Mouse (Mus musculus) neural tube, embryonic 14.5 days (tissue): ENCODE data around the gene Mdh1. TPM values are rescaled to one million over a fixed set of nuclear protein-coding genes. Genes with fewer than 3 reads are reported as not detected.
A peak's percentile ranks its signal among the peaks of the same experiment; 100 is the strongest.

Source experiments
- ATAC-seq: fragments of 200-750 bp; cut with Nextera tagmentation; 2 replicates; pipeline ENCODE4 v1.8.0; 2017; ENCODE audit warnings: low read depth, mild to moderate bottlenecking, moderate TSS enrichment, moderate library complexity
- H3K27ac ChIP-seq: fragments of 300-500 bp; sonication (generic); 2 replicates; pipeline ENCODE4 v1.5.1; 2014; ENCODE audit warnings: low read depth, mild to moderate bottlenecking, control low read depth, low read length, moderate library complexity, mixed read lengths
- H3K27me3 ChIP-seq: fragments of 300-500 bp; sonication (generic); 2 replicates; pipeline ENCODE4 v1.6.1; 2014; ENCODE audit warnings: low read length; ENCODE audit not compliant: control insufficient read depth, insufficient read depth
- H3K36me3 ChIP-seq: fragments of 300-500 bp; sonication (generic); 2 replicates; pipeline ENCODE4 v1.6.1; 2014; ENCODE audit warnings: low read length, mixed read lengths; ENCODE audit not compliant: control insufficient read depth, insufficient read depth
- H3K4me1 ChIP-seq: fragments of 300-500 bp; sonication (generic); 2 replicates; pipeline ENCODE4 v1.6.1; 2014; ENCODE audit warnings: low read length; ENCODE audit not compliant: control insufficient read depth, insufficient read depth
- H3K4me2 ChIP-seq: fragments of 300-500 bp; sonication (generic); 2 replicates; pipeline ENCODE4 v1.6.1; 2014; ENCODE audit warnings: mild to moderate bottlenecking, low read depth, low read length, control low read depth
- H3K4me3 ChIP-seq: fragments of 300-500 bp; sonication (generic); 2 replicates; pipeline ENCODE4 v1.5.1; 2014; ENCODE audit warnings: low read depth, low read length, control low read depth, mixed read lengths
- H3K9ac ChIP-seq: fragments of 300-500 bp; sonication (generic); replicated peaks from 2 replicates; pipeline ENCODE4 v1.6.1; 2014; ENCODE audit warnings: low read depth, mild to moderate bottlenecking, control low read depth, low read length, mixed read lengths
- H3K9me3 ChIP-seq: fragments of 300-500 bp; sonication (generic); 2 replicates; pipeline ENCODE4 v1.6.1; 2016; ENCODE audit warnings: low read length; ENCODE audit not compliant: control insufficient read depth
- WGBS: fragments of 180-500 bp; shearing (Covaris S2); extraction: QIAGEN DNeasy Blood & Tissue Kit; methylation state at CpG from one replicate; pipeline ENCODE4 v1.1.7; 2014; 5-methylcytosine and 5-hydroxymethylcytosine counted together
- polyA plus RNA-seq: library from polyadenylated mRNA; unstranded; fragments of >200 nt; fragmentation: Nextera tagmentation; extraction: Ambion mirVana; gene quantifications from 2 replicates; pipeline ENCODE4 v1.2.1, GENCODE M21; 2014

Mdh1 gene
- polyA plus RNA-seq, 1 experiment from 2014 or later = 656 TPM

- H3K4me2 ChIP-seq = no peak overlapping the region
- H3K27me3 ChIP-seq = no peaks in the 10 kb centered on the region
- ATAC-seq = no peak
- H3K9ac ChIP-seq = no peak overlapping the region
- peaks cover 22% of the 10 kb centered on the region for H3K4me1 ChIP-seq
- H3K36me3 ChIP-seq = peaks cover 9% of the 10 kb centered on the region
- H3K27ac ChIP-seq = no peak overlapping the region
- 97% methylated on average over 1 of the region's 1 CpGs for WGBS
- no peak overlapping the region for H3K4me3 ChIP-seq
- H3K9me3 ChIP-seq = no peaks in the 10 kb centered on the region
Observed at GRCm38 (mm10) chr11:21567733-21568132, 4.4 kb downstream of the Mdh1 start.

- H3K4me3 ChIP-seq = no peak overlapping the region
- H3K9me3 ChIP-seq = no peaks in the 10 kb centered on the region
- H3K27ac ChIP-seq = no peak overlapping the region
- H3K36me3 ChIP-seq = peaks cover 12% of the 10 kb centered on the region
- WGBS = 97% methylated on average over 6 of the region's 6 CpGs
- no peak for ATAC-seq
- H3K27me3 ChIP-seq = no peaks in the 10 kb centered on the region
- H3K9ac ChIP-seq = no peak overlapping the region
- H3K4me2 ChIP-seq = no peak overlapping the region
- H3K4me1 ChIP-seq = peaks cover 17% of the 10 kb centered on the region
Observed at GRCm38 (mm10) chr11:21566934-21567333, 5.2 kb downstream of the Mdh1 start.

- ATAC-seq = no peak
- no peak overlapping the region for H3K27ac ChIP-seq
- H3K4me2 ChIP-seq = no peak overlapping the region
- no peak overlapping the region for H3K4me3 ChIP-seq
- peaks cover 10% of the 10 kb centered on the region for H3K4me1 ChIP-seq
- H3K9ac ChIP-seq = no peak overlapping the region
- peaks cover 18% of the 10 kb centered on the region for H3K36me3 ChIP-seq
- 77% methylated on average over 9 of the region's 9 CpGs for WGBS
- no peaks in the 10 kb centered on the region for H3K9me3 ChIP-seq
- no peaks in the 10 kb centered on the region for H3K27me3 ChIP-seq
Observed at GRCm38 (mm10) chr11:21564681-21565405, 7.3 kb downstream of the Mdh1 start.

- WGBS = 87% methylated on average over 4 of the region's 4 CpGs
- Histone ChIP-seq H3K4me2 (no peak overlapping the region), H3K4me3 (no peak overlapping the region), H3K36me3 (peaks cover 28% of the 10 kb centered on the region), H3K27me3 (no peaks in the 10 kb centered on the region), H3K27ac (no peak overlapping the region), H3K9ac (no peak overlapping the region), H3K9me3 (no peaks in the 10 kb centered on the region), H3K4me1 (peaks cover 3% of the 10 kb centered on the region; the same call in 1 of the 2 replicates)
- ATAC-seq = no peak
Observed at GRCm38 (mm10) chr11:21563617-21564325, 8.4 kb downstream of the Mdh1 start.

- Histone ChIP-seq H3K27ac (no peak overlapping the region), H3K9me3 (no peaks in the 10 kb centered on the region), H3K4me2 (no peak overlapping the region), H3K36me3 (peaks cover 42% of the 10 kb centered on the region), H3K9ac (no peak overlapping the region), H3K4me1 (no peaks in the 10 kb centered on the region), H3K27me3 (no peaks in the 10 kb centered on the region), H3K4me3 (no peak overlapping the region)
- WGBS = 97% methylated on average over 5 of the region's 5 CpGs
- ATAC-seq = no peak
Observed at GRCm38 (mm10) chr11:21561347-21561746, 10.8 kb downstream of the Mdh1 start.

GRCm38 (mm10) chr11:21559727-21560126 lies 12.4 kb downstream of the Mdh1 start:
- H3K36me3 ChIP-seq = peaks cover 36% of the 10 kb centered on the region
- no peak overlapping the region for H3K9ac ChIP-seq
- H3K27ac ChIP-seq = no peak overlapping the region
- 88% methylated on average over 11 of the region's 11 CpGs for WGBS
- H3K9me3 ChIP-seq = no peaks in the 10 kb centered on the region
- no peaks in the 10 kb centered on the region for H3K27me3 ChIP-seq
- H3K4me3 ChIP-seq = no peak overlapping the region
- no peak overlapping the region for H3K4me2 ChIP-seq
- H3K4me1 ChIP-seq = no peaks in the 10 kb centered on the region
- no peak for ATAC-seq

GRCm38 (mm10) chr11:21552049-21552448 lies 20.1 kb downstream of the Mdh1 start:
- Histone ChIP-seq H3K36me3 (peaks cover 3% of the 10 kb centered on the region; the same call in 1 of the 2 replicates), H3K27ac (no peak overlapping the region), H3K27me3 (no peaks in the 10 kb centered on the region), H3K4me1 (no peaks in the 10 kb centered on the region), H3K4me2 (no peak overlapping the region), H3K9me3 (no peaks in the 10 kb centered on the region), H3K9ac (no peak overlapping the region), H3K4me3 (no peak overlapping the region)
- WGBS = 84% methylated on average over 3 of the region's 3 CpGs
- no peak for ATAC-seq

- H3K36me3 ChIP-seq = no peaks in the 10 kb centered on the region
- no peaks in the 10 kb centered on the region for H3K9me3 ChIP-seq
- no peaks in the 10 kb centered on the region for H3K27me3 ChIP-seq
- H3K4me3 ChIP-seq = no peak overlapping the region
- 80% methylated on average over 12 of the region's 12 CpGs for WGBS
- H3K27ac ChIP-seq = no peak overlapping the region
- H3K9ac ChIP-seq = no peak overlapping the region
- H3K4me1 ChIP-seq = no peaks in the 10 kb centered on the region
- peak; percentile 21; the same call in 1 of the 2 replicates for ATAC-seq
- H3K4me2 ChIP-seq = no peak overlapping the region
Observed at GRCm38 (mm10) chr11:21550222-21551173, 21.7 kb downstream of the Mdh1 start.
